Mouse (Mus musculus): ENCODE measurements around the gene Plekhg5. TPM values are rescaled to one million over a fixed set of nuclear protein-coding genes. Genes with fewer than 3 reads are reported as not detected.

Gene Plekhg5
- polyA plus RNA-seq, 1 experiment: 65.8 TPM

DNA sequence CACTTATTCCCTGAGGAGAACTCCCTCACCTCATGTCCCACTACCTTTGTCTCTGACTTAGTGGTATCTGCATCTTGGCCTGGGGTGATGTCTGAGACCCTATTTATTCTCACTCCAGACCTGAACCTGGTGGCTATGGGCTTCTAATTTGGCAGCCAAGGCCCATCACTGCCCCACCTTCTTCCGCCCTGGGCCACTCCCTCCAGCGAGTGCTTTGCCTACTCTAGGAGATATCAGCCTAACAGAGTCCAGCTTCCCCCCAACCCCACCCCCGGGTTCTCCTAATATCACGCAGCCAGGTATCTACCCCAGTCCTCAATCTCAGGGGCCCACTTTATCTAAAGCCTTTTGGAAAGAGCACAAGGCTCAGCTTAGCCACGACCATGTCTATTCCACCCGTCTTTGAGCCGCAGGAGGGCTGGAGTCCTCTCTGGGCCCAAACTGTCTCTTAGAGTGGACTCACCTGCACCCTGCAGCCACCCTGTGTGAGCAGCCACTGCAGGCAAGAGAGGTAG lies 79.2 kb downstream of the Plekhg5 start:
- Histone ChIP-seq H3ac (ENCODE audit: control insufficient read depth, insufficient read length) (no peak overlapping the region), H3K4me3 (no peak overlapping the region), H3K79me2 (ENCODE audit: control insufficient read depth, insufficient read depth) (no peaks in the 10 kb centered on the region), H3K4me2 (ENCODE audit: low read depth) (no peak overlapping the region), H3K36me3 (ENCODE audit: control insufficient read depth, insufficient read depth) (no peaks in the 10 kb centered on the region), H3K27me3 (ENCODE audit: control insufficient read depth, insufficient read depth, insufficient read length) (peaks cover 61% of the 10 kb centered on the region)
- TF ChIP-seq TCF12 (IDR thresholded peaks at IDR 0.05; ENCODE audit: insufficient read depth, poor library complexity, severe bottlenecking) (no peak), SRF (IDR thresholded peaks at IDR 0.05; ENCODE audit: control insufficient read depth, insufficient read length, low read depth) (no peak), REST (IDR thresholded peaks at IDR 0.05; ENCODE audit: insufficient read depth, insufficient read length) (no peak), MYOG (IDR thresholded peaks at IDR 0.05; ENCODE audit: control insufficient read depth in 1 of 3, insufficient read depth in 1 of 3, insufficient read length in 2 of 3, low read depth in 2 of 3) (no peak), POLR2AphosphoS2 (IDR thresholded peaks at IDR 0.05; ENCODE audit: insufficient read length, low read depth) (no peak), TCF3 (IDR thresholded peaks at IDR 0.05; ENCODE audit: insufficient read length, low read depth) (no peak), CEBPB (IDR thresholded peaks at IDR 0.05; ENCODE audit: insufficient read depth, poor library complexity, severe bottlenecking) (no peak)

DNA sequence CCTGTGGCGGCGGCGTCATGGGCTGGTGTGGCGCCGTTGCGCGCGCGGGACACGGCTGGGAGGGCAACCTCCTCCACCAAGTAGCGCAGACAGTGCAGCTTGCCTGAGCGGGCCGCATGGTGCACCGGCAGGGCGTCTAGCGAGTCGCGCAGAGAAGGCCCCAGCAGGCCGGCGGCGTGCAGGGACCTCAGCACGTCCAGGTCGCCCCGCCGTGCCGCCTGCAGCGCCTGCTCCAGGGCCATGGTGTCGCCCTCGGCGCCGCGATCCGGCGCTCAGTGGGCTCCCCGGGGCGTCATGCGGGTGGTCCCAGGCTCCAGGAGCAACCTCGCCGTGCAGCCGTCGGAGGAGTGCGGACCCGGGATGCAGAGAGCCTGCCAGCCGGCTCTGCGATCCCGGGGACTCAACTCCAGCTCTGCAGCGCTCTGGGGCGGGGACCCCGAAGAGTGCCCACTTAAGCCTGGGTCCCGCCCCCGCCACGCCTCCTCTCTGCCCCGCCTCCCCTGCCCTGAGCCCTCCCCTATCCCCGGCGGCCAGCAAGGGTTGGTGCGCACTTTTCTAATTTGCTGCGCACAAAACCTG lies 79.8 kb downstream of the Plekhg5 start, which contains the start of gene Espn:
TSS of gene Espn (minus strand) at position 406 of the 579 bp plus-strand sequence.
- H3K27me3 ChIP-seq (ENCODE audit: control insufficient read depth, insufficient read depth, insufficient read length): peaks cover 55% of the 10 kb centered on the region
- no peak within 1 kb of the TSS for H3K4me3 ChIP-seq
- H3K36me3 ChIP-seq (ENCODE audit: control insufficient read depth, insufficient read depth): no peaks in the 10 kb centered on the region
- no peaks in the 10 kb centered on the region for H3K79me2 ChIP-seq (ENCODE audit: control insufficient read depth, insufficient read depth)
- no peak within 1 kb of the TSS for H3ac ChIP-seq (ENCODE audit: control insufficient read depth, insufficient read length)
- no peak for TF ChIP-seq TCF12 (IDR thresholded peaks at IDR 0.05; ENCODE audit: insufficient read depth, poor library complexity, severe bottlenecking)
- peak in 1 of 3 experiments; percentile 2 for TF ChIP-seq MYOG (IDR thresholded peaks at IDR 0.05; ENCODE audit: control insufficient read depth in 1 of 3, insufficient read depth in 1 of 3, insufficient read length in 2 of 3, low read depth in 2 of 3)
- no peak within 1 kb of the TSS for H3K4me2 ChIP-seq (ENCODE audit: low read depth)

DNA sequence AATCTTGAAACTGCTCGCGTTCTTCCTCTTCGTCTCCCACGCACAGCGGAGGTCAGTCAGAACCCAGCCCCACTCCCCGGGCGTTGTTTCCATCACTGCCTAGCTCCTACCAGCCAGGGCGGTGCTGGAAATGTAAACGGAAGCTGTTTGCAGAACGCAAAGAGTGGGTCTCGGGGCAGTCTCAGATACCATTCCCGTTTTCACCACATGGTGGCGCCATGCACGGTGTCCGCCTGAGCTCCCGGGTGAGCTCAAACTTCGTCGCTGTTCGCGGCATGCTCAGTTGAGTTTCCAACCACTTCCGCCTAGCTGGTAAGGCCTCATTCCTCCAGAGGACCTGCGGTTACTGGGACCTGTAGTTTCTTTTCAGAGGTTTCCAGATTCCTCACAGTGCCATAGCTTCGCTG lies 81.5 kb downstream of the Plekhg5 start:
- Histone ChIP-seq H3K27me3 (ENCODE audit: control insufficient read depth, insufficient read depth, insufficient read length) (peaks cover 54% of the 10 kb centered on the region), H3K36me3 (ENCODE audit: control insufficient read depth, insufficient read depth) (no peaks in the 10 kb centered on the region), H3K79me2 (ENCODE audit: control insufficient read depth, insufficient read depth) (no peaks in the 10 kb centered on the region), H3ac (ENCODE audit: control insufficient read depth, insufficient read length) (no peak overlapping the region), H3K4me2 (ENCODE audit: low read depth) (peak overlapping the region; percentile 40), H3K4me3 (no peak overlapping the region)
- TF ChIP-seq REST (IDR thresholded peaks at IDR 0.05; ENCODE audit: insufficient read depth, insufficient read length) (no peak), SRF (IDR thresholded peaks at IDR 0.05; ENCODE audit: control insufficient read depth, insufficient read length, low read depth) (no peak), E2F4 (IDR thresholded peaks at IDR 0.05; ENCODE audit: insufficient read depth) (no peak), USF1 (IDR thresholded peaks at IDR 0.05; ENCODE audit: low read depth) (no peak), MYOD1 (IDR thresholded peaks at IDR 0.05; ENCODE audit: control insufficient read depth in 1 of 3, insufficient read length in 2 of 3, low read depth in 2 of 3) (no peak), MYOG (IDR thresholded peaks at IDR 0.05; ENCODE audit: control insufficient read depth in 1 of 3, insufficient read depth in 1 of 3, insufficient read length in 2 of 3, low read depth in 2 of 3) (no peak), POLR2A (IDR thresholded peaks at IDR 0.05; ENCODE audit: insufficient read length, low read depth) (no peak), TCF3 (IDR thresholded peaks at IDR 0.05; ENCODE audit: insufficient read length, low read depth) (no peak), CEBPB (IDR thresholded peaks at IDR 0.05; ENCODE audit: insufficient read depth, poor library complexity, severe bottlenecking) (no peak)

DNA sequence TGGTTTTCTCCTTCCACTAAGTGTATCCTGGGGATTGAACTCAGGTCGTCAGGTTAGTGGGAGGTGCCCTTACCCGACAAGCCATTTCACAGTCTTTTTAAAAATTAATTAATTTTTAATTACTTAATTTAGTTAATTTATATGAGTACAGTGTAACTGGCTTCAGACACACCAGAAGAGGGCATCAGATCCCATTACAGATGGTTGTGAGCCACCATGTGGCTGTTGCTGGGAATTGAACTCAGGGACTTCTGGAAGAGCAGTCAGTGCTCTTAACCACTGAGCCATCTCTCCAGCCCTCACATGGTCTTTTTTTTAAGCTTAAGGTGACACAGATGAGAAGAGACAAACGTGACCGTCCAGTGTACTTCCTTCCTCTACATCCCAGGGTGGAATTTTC lies 82.7 kb downstream of the Plekhg5 start:
- no peaks in the 10 kb centered on the region for H3K36me3 ChIP-seq (ENCODE audit: control insufficient read depth, insufficient read depth)
- TF ChIP-seq MAX (IDR thresholded peaks at IDR 0.05; ENCODE audit: low read depth): no peak
- TF ChIP-seq SRF (IDR thresholded peaks at IDR 0.05; ENCODE audit: control insufficient read depth, insufficient read length, low read depth): no peak
- no peak for TF ChIP-seq TCF12 (IDR thresholded peaks at IDR 0.05; ENCODE audit: insufficient read depth, poor library complexity, severe bottlenecking)
- TF ChIP-seq E2F4 (IDR thresholded peaks at IDR 0.05; ENCODE audit: insufficient read depth): no peak
- TF ChIP-seq MYOG (IDR thresholded peaks at IDR 0.05; ENCODE audit: control insufficient read depth in 1 of 3, insufficient read depth in 1 of 3, insufficient read length in 2 of 3, low read depth in 2 of 3): no peak
- no peak for TF ChIP-seq POLR2A (IDR thresholded peaks at IDR 0.05; ENCODE audit: insufficient read length, low read depth)
- no peak for TF ChIP-seq REST (IDR thresholded peaks at IDR 0.05; ENCODE audit: insufficient read depth, insufficient read length)
- no peak for TF ChIP-seq POLR2AphosphoS2 (IDR thresholded peaks at IDR 0.05; ENCODE audit: insufficient read length, low read depth)
- TF ChIP-seq CEBPB (IDR thresholded peaks at IDR 0.05; ENCODE audit: insufficient read depth, poor library complexity, severe bottlenecking): no peak
- TF ChIP-seq TCF3 (IDR thresholded peaks at IDR 0.05; ENCODE audit: insufficient read length, low read depth): no peak
- TF ChIP-seq USF1 (IDR thresholded peaks at IDR 0.05; ENCODE audit: low read depth): no peak
- TF ChIP-seq MYOD1 (IDR thresholded peaks at IDR 0.05; ENCODE audit: control insufficient read depth in 1 of 3, insufficient read length in 2 of 3, low read depth in 2 of 3): no peak
- H3K27me3 ChIP-seq (ENCODE audit: control insufficient read depth, insufficient read depth, insufficient read length): peaks cover 60% of the 10 kb centered on the region
- H3K79me2 ChIP-seq (ENCODE audit: control insufficient read depth, insufficient read depth): no peaks in the 10 kb centered on the region
- H3K4me3 ChIP-seq: no peak overlapping the region
- H3ac ChIP-seq (ENCODE audit: control insufficient read depth, insufficient read length): no peak overlapping the region
- H3K4me2 ChIP-seq (ENCODE audit: low read depth): no peak overlapping the region
